Mouse (Mus musculus) Patski (cell line): ENCODE measurements at regions not wholly inside any gene's neighbourhood (a gene's known extent, or its start where the extent isn't known, plus 50 kb on each side); places are given as distances from the start of the nearest gene placed in this dataset.

Source experiments
- ATAC-seq: fragments of 100-300 bp; one replicate; pipeline ENCODE4 v1.8.0; 2021
- CTCF ChIA-PET: fragments of 350-600 bp; sonication (Branson Sonifier 250); formaldehyde crosslinking; loops from one replicate; lab custom pipeline; 2022; ENCODE audit warnings: inconsistent platforms; lab: Charles Lee
- POLR2A ChIA-PET: fragments of 350-600 bp; sonication (Branson Sonifier 250); formaldehyde crosslinking; loops from one replicate; lab custom pipeline; 2022; ENCODE audit warnings: antibody characterized with exemption, inconsistent platforms; lab: Charles Lee
- DNase-seq: peaks from one replicate; pipeline ENCODE4 v3.0.0-alpha.2; 2011; ENCODE audit warnings: low read depth, low spot score
- H3K27me3 ChIP-seq: fragments of 371-371 bp; one replicate; pipeline ENCODE4 v1.5.1; 2021
- CTCF ChIP-seq: fragments of 100-300 bp; IDR thresholded peaks from one replicate; pipeline ENCODE4 v1.5.1; 2021
- in situ Hi-C: fragments of 300-500 bp; cut with MboI; formaldehyde crosslinking; loops from 3 replicates; pipeline ENCODE4 v1.11.1; 2018; ENCODE audit warnings: low pct_unique_long_range_greater_than_20kb, mixed read lengths

- ATAC-seq (no peak), DNase-seq (no peak)
- no peak for TF ChIP-seq CTCF
- POLR2A ChIA-PET: no interaction called here
- in situ Hi-C loops: no loop called here
- no peaks in the 10 kb centered on the region for H3K27me3 ChIP-seq
- CTCF ChIA-PET: no interaction called here
Measured at GRCm38 (mm10) chr5:84934369-84934768, 517.2 kb upstream of the Epha5 start.

- no peak for TF ChIP-seq CTCF
- POLR2A ChIA-PET: no interaction called here
- DNase-seq: no peak
- H3K27me3 ChIP-seq: no peaks in the 10 kb centered on the region
- in situ Hi-C loops: no loop called here
- ATAC-seq: no peak
- CTCF ChIA-PET: no interaction called here
Measured at GRCm38 (mm10) chr5:84917631-84918292, 500.6 kb upstream of the Epha5 start.

- no peak for TF ChIP-seq CTCF
- ATAC-seq: no peak
- in situ Hi-C loops: no loop called here
- CTCF ChIA-PET: no interaction called here
- POLR2A ChIA-PET: no interaction called here
- no peaks in the 10 kb centered on the region for H3K27me3 ChIP-seq
- DNase-seq: no peak
Measured at GRCm38 (mm10) chr5:84901669-84902068, 484.5 kb upstream of the Epha5 start.

GRCm38 (mm10) chr5:84897535-84897934 lies 480.4 kb upstream of the Epha5 start:
- CTCF ChIA-PET: interaction anchor here (0.7 to 1.3 kb wide), 2 partner anchors 21 to 22 kb away, joined by 3 read pairs; no protein-coding TSS in a partner anchor
- DNase-seq (no peak), ATAC-seq (no peak)
- POLR2A ChIA-PET: no interaction called here
- no peaks in the 10 kb centered on the region for H3K27me3 ChIP-seq
- TF ChIP-seq CTCF: no peak
- in situ Hi-C loops: no loop called here

GRCm38 (mm10) chr5:84853622-84854021 lies 436.4 kb upstream of the Epha5 start:
- in situ Hi-C loops: no loop called here
- ATAC-seq (no peak), DNase-seq (no peak)
- no peaks in the 10 kb centered on the region for H3K27me3 ChIP-seq
- no peak for TF ChIP-seq CTCF
- POLR2A ChIA-PET: no interaction called here
- CTCF ChIA-PET: no interaction called here

GRCm38 (mm10) chr5:84849175-84849574 lies 432.0 kb upstream of the Epha5 start:
- in situ Hi-C loops: no loop called here
- TF ChIP-seq CTCF: no peak
- H3K27me3 ChIP-seq: no peaks in the 10 kb centered on the region
- DNase-seq (no peak), ATAC-seq (no peak)
- ChIA-PET POLR2A (no interaction called here), CTCF (interaction anchor here (1.1 kb wide), 1 partner anchor 13 kb away, joined by 3 read pairs; no protein-coding TSS in a partner anchor)

GRCm38 (mm10) chr5:84848765-84849164 lies 431.6 kb upstream of the Epha5 start:
- POLR2A ChIA-PET: no interaction called here
- ATAC-seq (no peak), DNase-seq (no peak)
- TF ChIP-seq CTCF: no peak
- no peaks in the 10 kb centered on the region for H3K27me3 ChIP-seq
- CTCF ChIA-PET: interaction anchor here (1.1 kb wide), 1 partner anchor 13 kb away, joined by 3 read pairs; no protein-coding TSS in a partner anchor
- in situ Hi-C loops: no loop called here

- no peak for TF ChIP-seq CTCF
- POLR2A ChIA-PET: no interaction called here
- DNase-seq (no peak), ATAC-seq (no peak)
- CTCF ChIA-PET: no interaction called here
- in situ Hi-C loops: no loop called here
- H3K27me3 ChIP-seq: no peaks in the 10 kb centered on the region
Measured at GRCm38 (mm10) chr5:84811460-84811859, 394.3 kb upstream of the Epha5 start.

- ChIA-PET POLR2A (no interaction called here), CTCF (no interaction called here)
- no peaks in the 10 kb centered on the region for H3K27me3 ChIP-seq
- DNase-seq (no peak), ATAC-seq (no peak)
- in situ Hi-C loops: no loop called here
- no peak for TF ChIP-seq CTCF
Measured at GRCm38 (mm10) chr5:84810844-84811243, 393.7 kb upstream of the Epha5 start.

- ATAC-seq (no peak), DNase-seq (no peak)
- ChIA-PET CTCF (no interaction called here), POLR2A (no interaction called here)
- no peak for TF ChIP-seq CTCF
- in situ Hi-C loops: no loop called here
- H3K27me3 ChIP-seq: no peaks in the 10 kb centered on the region
Measured at GRCm38 (mm10) chr5:84762618-84763017, 345.4 kb upstream of the Epha5 start.

GRCm38 (mm10) chr5:84752053-84752452 lies 334.9 kb upstream of the Epha5 start:
- no peak for TF ChIP-seq CTCF
- ATAC-seq (no peak), DNase-seq (no peak)
- no peaks in the 10 kb centered on the region for H3K27me3 ChIP-seq
- POLR2A ChIA-PET: no interaction called here
- CTCF ChIA-PET: no interaction called here
- in situ Hi-C loops: no loop called here

- TF ChIP-seq CTCF: no peak
- no peak for DNase-seq
- CTCF ChIA-PET: interaction anchor here (1.2 kb wide), 1 partner anchor 11 kb away, joined by 4 read pairs; no protein-coding TSS in a partner anchor
- ATAC-seq: no peak
- in situ Hi-C loops: no loop called here
- no peaks in the 10 kb centered on the region for H3K27me3 ChIP-seq
- POLR2A ChIA-PET: no interaction called here
Measured at GRCm38 (mm10) chr5:84705436-84705835, 288.3 kb upstream of the Epha5 start.
